28 mouse cellular contexts compared by ENCODE assay signal in the genomic region with DNA sequence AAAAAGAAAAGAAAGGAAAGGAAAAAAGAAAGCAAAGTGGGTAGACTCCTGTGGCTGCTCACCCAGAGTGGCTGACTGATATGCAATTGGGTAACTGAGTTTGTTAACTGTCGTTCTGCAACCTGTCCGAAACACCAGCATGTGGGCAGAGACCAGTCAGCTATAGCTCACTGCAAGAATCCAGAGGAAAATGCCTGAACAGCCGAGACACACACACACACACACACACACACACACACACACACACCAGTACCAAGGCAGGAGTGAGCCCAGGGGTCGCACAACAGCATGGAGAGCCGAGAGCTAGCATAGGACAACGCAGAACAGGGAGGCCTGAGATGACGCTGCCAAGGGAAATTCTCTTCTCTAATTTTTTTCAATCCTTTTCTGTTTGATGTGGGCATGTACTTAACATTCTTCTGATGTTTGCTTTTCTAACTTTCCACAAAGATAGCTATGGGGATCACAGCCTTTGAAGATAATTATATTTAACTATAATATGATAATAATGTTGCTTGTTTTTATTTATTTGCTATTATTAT. TPM values are rescaled to one million over a fixed set of nuclear protein-coding genes. Genes with fewer than 3 reads are reported as not detected.
DNase-seq lines count a peak whose midpoint lies in the region; ATAC-seq lines count a peak whose summit lies in the region.
"Had no signal": no experiment of that assay in that cellular context is flagged by ENCODE, and none has a peak within 500 bp of the region (broad histone marks: within the 10 kb centered on the region; RNA-seq: fewer than 3 reads in every experiment).

No protein-coding gene starts in this region.

- DNase-seq in cerebellum, adult 8-10 months, result peak; percentile 29
- DNase-seq in cerebellum, adult 11 months, result no peak
- no peak for DNase-seq in heart, embryonic 10.5 days (ENCODE audit: low spot score)
- peak; percentile 59 for DNase-seq in midbrain, embryonic 11.5 days (ENCODE audit: low spot score, missing footprints)
- no peak for DNase-seq in adrenal gland, adult 2 months
- DNase-seq: adrenal gland, adult 8-10 months; gastrocnemius, postnatal 10 days; heart, postnatal 10 days; kidney, adult 2 months; layer of hippocampus, postnatal 36 days; liver; lung, adult 2 months; lung, postnatal 4 days; midbrain, embryonic 14.5 days; right cerebral cortex, postnatal 14 days had no signal

- WGBS in heart, embryonic 12.5 days, result 44% methylated on average over 7 of the region's 7 CpGs
- WGBS in heart, embryonic 10.5 days, result 58% methylated on average over 7 of the region's 7 CpGs
- WGBS in midbrain, embryonic 11.5 days, result 68% methylated on average over 7 of the region's 7 CpGs
- 61% methylated on average over 7 of the region's 7 CpGs for WGBS in midbrain, embryonic 13.5 days

- no peak overlapping the region for H3K9ac ChIP-seq in heart, embryonic 12.5 days
- no peak overlapping the region for H3K9ac ChIP-seq in midbrain, embryonic 11.5 days (ENCODE audit: low read length)
- H3K9ac ChIP-seq in midbrain, embryonic 13.5 days (replicated peaks), result no peak overlapping the region
- H3K9ac ChIP-seq: forebrain, embryonic 13.5 days; hindbrain, embryonic 15.5 days; intestine, embryonic 15.5 days; liver, embryonic 14.5 days; stomach, embryonic 15.5 days had no signal

- H3K27me3 ChIP-seq in heart, embryonic 12.5 days (replicated peaks), result no peaks in the 10 kb centered on the region
- H3K27me3 ChIP-seq in heart, embryonic 10.5 days (ENCODE audit: insufficient read depth, poor library complexity, severe bottlenecking), result no peaks in the 10 kb centered on the region
- H3K27me3 ChIP-seq in midbrain, embryonic 11.5 days (ENCODE audit: control insufficient read depth, insufficient read depth, low read length), result no peaks in the 10 kb centered on the region
- H3K27me3 ChIP-seq in midbrain, embryonic 13.5 days, result no peaks in the 10 kb centered on the region
- H3K27me3 ChIP-seq: CH12.LX; forebrain, embryonic 13.5 days; hindbrain, embryonic 15.5 days; intestine, embryonic 15.5 days; stomach, embryonic 15.5 days had no signal

- no peak overlapping the region for H3K27ac ChIP-seq in heart, embryonic 12.5 days (ENCODE audit: poor library complexity, severe bottlenecking)
- H3K27ac ChIP-seq in heart, embryonic 10.5 days, result no peak overlapping the region
- no peak overlapping the region for H3K27ac ChIP-seq in midbrain, embryonic 11.5 days (ENCODE audit: low read depth, low read length)
- no peak overlapping the region for H3K27ac ChIP-seq in midbrain, embryonic 13.5 days
- H3K27ac ChIP-seq: forebrain, embryonic 13.5 days; hindbrain, embryonic 10.5 days; hindbrain, embryonic 15.5 days; intestine, embryonic 15.5 days; kidney, postnatal 0 days; liver, embryonic 14.5 days; stomach, embryonic 15.5 days had no signal

- H3K9me3 ChIP-seq in heart, embryonic 12.5 days (replicated peaks), result no peaks in the 10 kb centered on the region
- H3K9me3 ChIP-seq in heart, embryonic 10.5 days, result no peaks in the 10 kb centered on the region
- no peaks in the 10 kb centered on the region for H3K9me3 ChIP-seq in midbrain, embryonic 11.5 days (ENCODE audit: control insufficient read depth, low read length)
- H3K9me3 ChIP-seq in midbrain, embryonic 13.5 days, result no peaks in the 10 kb centered on the region
- H3K9me3 ChIP-seq: forebrain, embryonic 13.5 days; hindbrain, embryonic 10.5 days; hindbrain, embryonic 15.5 days; intestine, embryonic 15.5 days; megakaryocyte, embryonic 14.5 days; stomach, embryonic 15.5 days had no signal

- no peak overlapping the region for H3K4me3 ChIP-seq in heart, embryonic 12.5 days
- no peak overlapping the region for H3K4me3 ChIP-seq in heart, embryonic 10.5 days
- no peak overlapping the region for H3K4me3 ChIP-seq in midbrain, embryonic 11.5 days (ENCODE audit: low read depth, low read length)
- no peak overlapping the region for H3K4me3 ChIP-seq in midbrain, embryonic 13.5 days (replicated peaks)
- H3K4me3 ChIP-seq: forebrain, embryonic 13.5 days; hindbrain, embryonic 10.5 days; hindbrain, embryonic 15.5 days; intestine, embryonic 15.5 days; megakaryocyte, embryonic 14.5 days; stomach, embryonic 15.5 days had no signal

- H3K4me2 ChIP-seq in heart, embryonic 12.5 days, result peak overlapping the region; percentile 15; the same call in 1 of the 2 replicates
- H3K4me2 ChIP-seq in midbrain, embryonic 11.5 days, result no peak overlapping the region
- H3K4me2 ChIP-seq in midbrain, embryonic 13.5 days (replicated peaks), result no peak overlapping the region
- H3K4me2 ChIP-seq: forebrain, embryonic 13.5 days; heart, embryonic 11.5 days; hindbrain, embryonic 15.5 days; intestine, embryonic 15.5 days; stomach, embryonic 15.5 days had no signal

- peaks cover 8% of the 10 kb centered on the region for H3K4me1 ChIP-seq in heart, embryonic 12.5 days (replicated peaks)
- peaks cover 10% of the 10 kb centered on the region; the same call in 1 of the 2 replicates for H3K4me1 ChIP-seq in heart, embryonic 10.5 days
- no peaks in the 10 kb centered on the region for H3K4me1 ChIP-seq in midbrain, embryonic 11.5 days (ENCODE audit: control insufficient read depth, insufficient read depth, low read length)
- no peaks in the 10 kb centered on the region for H3K4me1 ChIP-seq in midbrain, embryonic 13.5 days (replicated peaks)
- H3K4me1 ChIP-seq: hindbrain, embryonic 10.5 days; hindbrain, embryonic 15.5 days; stomach, embryonic 15.5 days had no signal

- H3K36me3 ChIP-seq in heart, embryonic 12.5 days, result no peaks in the 10 kb centered on the region
- no peaks in the 10 kb centered on the region for H3K36me3 ChIP-seq in heart, embryonic 10.5 days
- no peaks in the 10 kb centered on the region for H3K36me3 ChIP-seq in midbrain, embryonic 11.5 days (ENCODE audit: control insufficient read depth, insufficient read depth, low read length)
- no peaks in the 10 kb centered on the region for H3K36me3 ChIP-seq in midbrain, embryonic 13.5 days
- H3K36me3 ChIP-seq: hindbrain, embryonic 10.5 days; hindbrain, embryonic 15.5 days; intestine, embryonic 15.5 days; stomach, embryonic 15.5 days had no signal

- no peak for ATAC-seq in heart, embryonic 12.5 days (ENCODE audit: insufficient number of reproducible peaks, low FRiP score)
- ATAC-seq in midbrain, embryonic 11.5 days (ENCODE audit: low FRiP score), result no peak
- ATAC-seq in midbrain, embryonic 13.5 days, result no peak
- ATAC-seq: activated CD4-positive, CD25-positive, alpha-beta regulatory T cell, adult 4 months; forebrain, embryonic 13.5 days; intestine, embryonic 15.5 days had no signal

RNA-seq across cellular contexts. Expression of gene Hif1a, which starts 26.0 kb away (rescaled TPM):
- 219 and 235 TPM in 2 replicates for polyA plus RNA-seq in heart, embryonic 12.5 days (2016; fragmentation: Nextera tagmentation; extraction: Ambion mirVana)
- 138 and 194 TPM in 2 replicates for polyA plus RNA-seq in heart, embryonic 10.5 days (2016; fragmentation: Nextera tagmentation; extraction: Ambion mirVana)
- 130 and 147 TPM in 2 replicates for polyA plus RNA-seq in midbrain, embryonic 11.5 days (2014; fragmentation: Nextera tagmentation; extraction: Ambion mirVana)
- 83.0 and 84.4 TPM in 2 replicates for polyA plus RNA-seq in midbrain, embryonic 13.5 days (2015; fragmentation: Nextera tagmentation; extraction: Ambion mirVana)
- 10 to 100 TPM; 58.1 to 58.5 TPM for total RNA-seq in adrenal gland, adult 2 months (2021)
- 31.6 and 42.5 TPM in 2 replicates for polyA plus RNA-seq in adrenal gland, adult 2 months (2012; rRNA removed)

Comparison
In these comparisons a context has a peak if more than half of its experiments do, and no peak if none do; other contexts are left out.
1. DNase-seq: peak in cerebellum, adult 8-10 months (single experiment) and midbrain, embryonic 11.5 days (single experiment); none in cerebellum, adult 11 months (single experiment), heart, embryonic 10.5 days (single experiment) and adrenal gland, adult 2 months (single experiment).